Mouse (Mus musculus) ES-Bruce4 (cell line): ENCODE results near the gene Foxred1.

Source experiments
- CTCF ChIP-seq: IDR thresholded peaks from one replicate; pipeline ENCODE4 v1.8.1; 2011; ENCODE audit warnings: low read depth, low read length
- EP300 ChIP-seq: IDR thresholded peaks from 2 replicates; pipeline ENCODE4 v1.6.1; 2011; ENCODE audit warnings: low read depth, low read length; ENCODE audit not compliant: insufficient read depth

DNA sequence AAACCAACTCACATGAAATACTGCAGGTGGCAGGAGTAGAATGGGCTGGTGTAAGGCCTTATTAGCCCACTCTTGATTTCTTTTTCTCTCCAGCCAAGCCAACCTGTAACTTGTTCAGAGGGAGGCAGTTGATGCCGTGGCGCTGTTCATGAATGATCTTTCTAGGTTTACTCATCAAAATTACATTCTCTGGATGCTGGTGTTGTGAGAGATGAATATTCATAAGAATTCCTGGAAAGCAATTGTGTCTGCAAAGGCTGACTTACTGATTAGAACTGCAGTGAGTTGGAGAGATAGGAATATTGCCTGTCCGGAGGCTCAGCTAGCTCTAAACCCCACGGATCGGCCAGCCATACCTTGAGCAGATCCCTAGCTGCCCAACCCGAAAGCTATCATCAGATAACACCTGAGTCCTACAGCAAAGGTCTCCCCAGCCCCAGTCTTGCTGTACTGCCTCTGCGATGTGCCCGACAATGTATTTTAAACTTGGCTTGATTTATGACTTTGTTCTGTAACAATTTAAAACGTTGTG lies 10.3 kb downstream of the Foxred1 start:
- TF ChIP-seq CTCF (no peak), EP300 (no peak)
